Mouse (Mus musculus): ENCODE data around the gene Pitpnb. TPM values are rescaled to one million over a fixed set of nuclear protein-coding genes. Genes with fewer than 3 reads are reported as not detected.

Gene Pitpnb
- polyA plus RNA-seq, 1 experiment: 58.0 TPM

GRCm38 (mm10) chr5:111344721-111345400 lies 14.3 kb downstream of the Pitpnb start:
- DNase-seq (ENCODE audit: low read depth): no peak

DNA sequence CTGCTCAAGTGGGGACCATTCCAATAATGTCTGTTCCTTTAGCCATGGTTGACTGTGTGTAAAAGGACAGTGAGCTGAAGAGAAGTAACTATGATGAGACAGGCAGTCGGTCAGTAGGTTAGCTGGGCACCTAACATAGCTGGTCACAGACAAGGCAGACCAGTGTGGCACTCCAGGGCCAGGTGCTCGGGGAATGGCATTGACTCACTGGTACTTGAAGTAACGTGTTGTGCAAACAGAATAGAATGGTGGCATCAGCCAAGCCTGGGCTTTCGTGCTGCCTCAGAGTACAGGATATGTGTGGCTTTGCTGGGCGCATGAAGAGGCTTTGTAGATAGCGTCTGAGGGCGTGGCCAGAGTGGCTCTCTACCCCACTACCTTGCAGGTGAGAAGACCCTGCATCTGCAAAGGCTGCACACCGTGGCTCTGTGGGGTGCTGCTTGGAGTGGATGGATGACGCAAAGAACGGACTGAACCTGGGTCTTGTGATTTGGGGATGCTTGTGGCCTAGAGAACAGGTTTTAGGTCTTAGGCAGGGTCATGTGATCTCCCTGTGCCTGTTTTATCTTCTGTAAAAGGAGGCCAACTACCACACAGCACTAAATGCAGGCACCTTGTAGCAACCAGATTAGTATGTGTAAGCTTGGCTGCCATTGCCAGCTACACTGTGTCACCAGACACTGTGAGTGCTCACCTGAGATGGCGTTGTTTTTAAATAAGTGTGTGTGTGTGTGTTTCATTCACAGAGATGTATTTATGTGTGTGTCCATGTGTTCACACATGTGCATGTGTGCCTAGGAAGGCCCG lies 26.5 kb downstream of the Pitpnb start:
- no peak for DNase-seq (ENCODE audit: low read depth)

GRCm38 (mm10) chr5:111360546-111360945 lies 30.0 kb downstream of the Pitpnb start:
- DNase-seq (ENCODE audit: low read depth): no peak

DNA sequence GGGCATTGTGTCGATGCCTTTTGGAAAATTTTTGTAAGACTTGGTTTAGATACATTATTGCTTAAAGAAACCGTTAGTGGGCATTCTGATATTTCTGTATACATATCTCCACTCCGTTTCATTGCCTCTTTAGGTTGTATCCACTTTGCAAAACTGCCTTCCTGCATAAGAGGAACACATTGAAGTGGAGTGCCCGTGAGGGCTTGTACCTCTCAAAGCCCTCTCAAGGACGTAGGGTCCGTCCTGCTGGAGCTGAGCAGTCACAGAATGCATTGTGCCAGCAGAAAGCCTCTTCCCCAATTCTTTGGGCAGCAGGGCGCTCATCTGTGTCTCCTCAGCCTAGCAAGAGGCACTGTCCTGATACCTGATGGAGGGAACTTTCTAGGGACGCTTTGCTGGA lies 30.5 kb downstream of the Pitpnb start:
- DNase-seq (ENCODE audit: low read depth): no peak

DNA sequence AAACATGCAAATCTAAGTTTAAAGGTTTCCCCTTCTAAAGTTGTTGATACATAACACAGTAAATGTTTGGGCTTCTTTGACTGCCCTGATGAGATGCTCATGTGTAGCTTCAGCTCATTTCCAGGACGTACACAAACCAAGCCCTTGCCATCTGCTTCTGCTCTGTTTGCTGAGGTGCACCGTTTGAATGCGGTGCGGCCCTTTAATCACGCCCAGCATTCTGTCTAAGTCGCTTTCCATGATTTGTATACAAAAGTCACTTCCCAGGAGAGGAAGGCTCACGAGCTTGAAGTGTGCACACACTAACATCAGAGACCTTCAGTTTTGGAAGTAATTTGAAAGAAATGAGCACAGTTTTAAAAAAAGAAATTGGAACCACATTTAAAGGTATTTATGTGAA lies 31.3 kb downstream of the Pitpnb start:
- DNase-seq (ENCODE audit: low read depth): no peak

- DNase-seq (ENCODE audit: low read depth): no peak
These were observed 33.0 kb downstream of the Pitpnb start for GRCm38 (mm10) chr5:111363446-111364062.

DNA sequence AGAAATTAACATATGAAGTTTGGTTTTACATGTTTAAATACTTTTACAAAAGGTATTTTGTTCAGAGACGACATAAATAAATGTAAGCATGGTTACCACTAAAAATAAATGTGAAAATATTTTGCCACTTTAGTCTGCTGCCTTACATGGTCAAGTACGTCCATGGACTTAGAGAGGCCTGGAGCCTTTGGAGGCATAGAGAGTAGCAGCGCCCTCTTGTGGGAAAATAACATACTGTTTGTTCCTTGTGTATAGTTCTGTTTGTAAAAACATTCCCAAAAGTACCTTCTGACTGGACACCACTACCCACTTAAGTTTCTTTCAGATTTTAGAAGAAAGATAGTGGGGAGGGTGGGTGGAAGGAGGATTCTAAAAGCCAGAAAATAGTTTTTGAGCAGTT lies 34.0 kb downstream of the Pitpnb start:
- DNase-seq (ENCODE audit: low read depth): no peak

DNA sequence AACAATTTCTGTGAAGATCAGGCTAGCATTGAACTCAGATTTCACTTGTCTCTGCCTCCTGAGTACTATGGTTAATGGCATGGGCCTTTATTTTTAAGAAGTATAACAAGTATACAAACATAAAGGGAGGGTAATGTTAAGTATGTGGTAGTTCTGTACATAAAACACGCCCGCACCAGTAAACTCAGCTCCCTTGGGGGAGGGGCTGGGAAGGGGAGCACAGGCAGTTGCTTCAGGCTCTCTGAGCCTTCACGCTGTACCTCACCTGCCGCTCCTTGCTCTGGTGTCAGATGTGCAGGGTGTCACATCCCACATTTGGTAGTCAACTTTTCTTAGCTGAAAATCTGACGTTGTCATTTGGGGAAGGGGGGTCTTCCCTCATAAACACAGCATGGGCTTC lies 35.6 kb downstream of the Pitpnb start:
- no peak for DNase-seq (ENCODE audit: low read depth)

GRCm38 (mm10) chr5:111367937-111368517 lies 37.5 kb downstream of the Pitpnb start:
- no peak for DNase-seq (ENCODE audit: low read depth)

GRCm38 (mm10) chr5:111368576-111368975 lies 38.0 kb downstream of the Pitpnb start:
- no peak for DNase-seq (ENCODE audit: low read depth)

- DNase-seq (ENCODE audit: low read depth): no peak
These were observed 45.1 kb downstream of the Pitpnb start for GRCm38 (mm10) chr5:111375616-111376015.

DNA sequence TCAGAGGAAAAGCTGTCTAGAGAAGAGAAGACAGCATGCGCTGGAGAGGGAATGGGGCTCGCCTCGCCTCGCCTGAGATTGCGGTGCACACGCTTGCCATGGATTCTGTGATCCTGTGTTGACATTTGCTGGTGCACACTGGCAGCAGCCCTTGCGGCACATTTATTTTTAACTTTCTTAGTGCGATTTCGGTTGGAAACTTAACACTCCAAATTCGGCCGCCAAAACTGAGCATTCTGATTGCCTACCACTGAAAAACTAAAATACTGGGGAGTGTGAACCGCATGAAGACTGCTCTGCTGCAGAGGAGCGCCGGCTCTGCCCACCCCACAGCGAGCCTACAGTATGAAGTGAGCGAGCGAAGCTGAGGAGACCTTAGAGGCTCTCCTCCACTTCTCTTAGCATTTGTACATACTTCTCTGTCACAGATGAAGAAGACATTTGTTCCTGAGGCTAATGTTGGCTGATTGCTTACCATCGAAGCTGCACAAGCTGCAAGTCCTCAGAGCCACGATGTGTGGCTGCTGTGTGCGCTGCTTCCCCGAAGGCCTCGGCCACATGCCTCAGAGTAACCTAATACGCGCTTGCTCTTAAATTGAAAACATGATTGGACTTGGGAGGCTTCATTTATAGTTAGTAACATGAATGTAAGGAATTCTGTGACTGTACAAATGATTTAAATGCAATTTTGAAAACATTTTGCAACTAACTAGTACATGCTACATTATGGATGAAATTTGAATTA lies 45.9 kb downstream of the Pitpnb start:
- no peak for DNase-seq (ENCODE audit: low read depth)

DNA sequence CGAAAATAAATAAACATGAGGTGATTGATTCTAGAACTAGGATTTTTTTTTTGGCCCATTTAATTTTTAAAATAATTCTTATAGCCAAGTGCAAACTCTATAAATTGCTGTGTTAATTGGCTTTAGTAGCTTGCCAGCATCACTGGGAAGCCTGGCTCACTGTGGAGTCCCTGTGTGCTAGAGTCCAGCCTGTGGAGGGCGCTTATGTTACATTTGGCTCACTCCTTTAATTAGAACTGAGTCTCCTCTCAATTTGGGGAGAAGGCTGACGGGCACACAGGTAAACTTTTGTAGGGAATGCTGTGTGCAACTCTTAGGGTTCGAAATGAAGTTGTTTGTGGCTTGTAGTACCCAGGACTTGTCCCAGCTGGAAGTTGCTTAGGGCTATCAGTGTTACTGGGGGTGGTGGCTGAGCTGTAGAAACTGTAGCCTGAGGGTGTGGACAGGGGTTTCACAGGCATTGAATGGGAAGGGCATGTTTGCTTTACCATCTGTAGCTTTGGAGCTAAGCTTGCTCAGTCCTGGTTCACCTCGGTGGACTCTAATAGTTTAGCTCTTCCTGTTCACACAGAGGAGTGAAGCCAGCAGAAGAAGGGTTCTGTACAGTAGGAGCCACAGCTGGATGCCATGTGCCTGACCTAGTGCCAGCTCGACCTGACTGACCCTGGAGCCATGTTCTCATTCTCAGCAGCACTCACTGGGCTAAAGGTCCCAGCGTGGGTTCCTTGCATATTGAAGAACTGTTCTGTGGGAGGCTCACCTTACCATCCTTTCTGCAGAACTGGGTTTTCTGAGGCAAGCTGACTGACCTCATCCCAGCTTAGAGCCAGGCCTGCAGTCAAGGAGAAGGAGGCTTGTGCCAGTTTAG lies 47.8 kb downstream of the Pitpnb start:
- DNase-seq (ENCODE audit: low read depth): no peak

DNA sequence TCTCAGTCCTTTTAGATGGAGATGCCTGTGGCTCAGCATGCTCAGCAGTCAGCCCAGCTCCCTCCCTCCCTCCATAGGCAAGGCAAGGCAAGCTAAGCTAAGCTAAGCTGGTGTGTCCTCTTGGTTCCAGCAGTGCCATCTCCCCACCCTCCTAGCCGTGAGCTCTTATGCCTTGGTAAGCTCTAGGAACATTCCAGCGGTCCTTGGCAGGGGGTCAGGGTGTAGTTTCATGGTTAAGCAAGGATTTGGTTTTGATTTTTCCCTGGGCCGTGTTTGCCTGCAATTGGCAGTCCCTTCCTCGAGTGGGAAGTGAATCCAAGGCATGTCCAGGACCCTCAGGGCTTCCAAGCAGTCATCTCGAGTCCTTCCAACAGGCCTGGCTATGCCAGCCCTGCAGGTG lies 52.8 kb downstream of the Pitpnb start:
- DNase-seq (ENCODE audit: low read depth): no peak

GRCm38 (mm10) chr5:111390911-111391310 lies 60.3 kb downstream of the Pitpnb start:
- DNase-seq (ENCODE audit: low read depth): no peak

DNA sequence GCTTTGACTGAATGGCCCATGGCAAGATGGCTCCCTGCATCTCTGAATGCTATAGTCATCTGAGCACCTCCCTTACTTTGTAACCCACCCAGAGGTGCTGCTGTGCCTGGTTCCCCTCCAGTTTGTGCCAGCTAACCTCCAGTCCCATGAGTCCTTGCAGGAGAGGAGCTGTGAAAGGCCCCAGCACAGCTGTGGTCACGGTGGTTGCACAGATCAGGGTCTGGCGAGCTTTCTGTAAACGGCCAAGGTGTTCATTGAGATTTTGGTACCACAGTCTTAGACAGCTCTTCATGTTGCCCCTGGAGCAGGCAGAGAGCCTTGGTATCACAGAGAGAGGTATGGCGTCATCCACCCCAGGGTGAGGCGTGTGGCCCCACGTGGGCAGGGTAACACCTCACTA lies 60.9 kb downstream of the Pitpnb start:
- DNase-seq (ENCODE audit: low read depth): no peak

GRCm38 (mm10) chr5:111393346-111394197 lies 63.0 kb downstream of the Pitpnb start:
- no peak for DNase-seq (ENCODE audit: low read depth)

- no peak for DNase-seq (ENCODE audit: low read depth)
These were observed 63.9 kb downstream of the Pitpnb start for GRCm38 (mm10) chr5:111394198-111395053.

DNA sequence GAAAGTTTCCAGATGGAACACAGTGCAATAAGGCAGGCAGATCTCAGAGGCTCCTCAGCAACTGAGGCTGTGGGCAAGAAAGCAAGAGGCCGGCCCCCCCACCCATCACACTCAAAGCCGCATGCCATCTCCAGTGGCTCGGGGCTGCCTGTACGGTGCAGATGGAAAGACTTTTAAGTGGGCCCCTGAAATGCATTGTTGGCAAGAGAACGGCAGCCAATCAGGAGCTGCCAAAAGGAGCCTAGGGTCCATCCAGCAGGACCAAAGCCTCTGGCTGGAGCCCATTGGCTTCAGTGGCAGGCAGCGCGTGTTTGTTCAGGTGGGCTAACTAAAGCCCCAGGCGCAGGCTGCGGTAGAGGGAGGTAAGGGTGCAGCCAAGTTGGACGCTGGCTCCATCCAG lies 65.2 kb downstream of the Pitpnb start:
- no peak for DNase-seq (ENCODE audit: low read depth)
